Mouse (Mus musculus) midbrain, postnatal 0 days (tissue): ENCODE measurements around the gene Rnase12. TPM values are rescaled to one million over a fixed set of nuclear protein-coding genes. Genes with fewer than 3 reads are reported as not detected.

ENCODE experiments used
- ATAC-seq: fragments of 200-750 bp; cut with Nextera tagmentation; 2 replicates; pipeline ENCODE4 v1.8.0; 2017; ENCODE audit warnings: moderate number of reproducible peaks, mild to moderate bottlenecking, moderate TSS enrichment, moderate library complexity; ENCODE audit not compliant: low FRiP score
- DNase-seq: peaks from one replicate; pipeline ENCODE4 v3.0.0-alpha.2; 2015; ENCODE audit warnings: low spot score
- H3K27ac ChIP-seq: fragments of 300-500 bp; sonication (generic); 2 replicates; pipeline ENCODE4 v1.5.1; 2014; ENCODE audit warnings: low read depth, mild to moderate bottlenecking, low read length, mixed read lengths
- H3K27me3 ChIP-seq: fragments of 300-500 bp; sonication (generic); 2 replicates; pipeline ENCODE4 v1.6.1; 2014; ENCODE audit warnings: low read length, control low read depth, mixed read lengths; ENCODE audit not compliant: insufficient read depth
- H3K36me3 ChIP-seq: fragments of 300-500 bp; sonication (generic); 2 replicates; pipeline ENCODE4 v1.6.1; 2014; ENCODE audit warnings: low read length, control low read depth, mixed read lengths; ENCODE audit not compliant: insufficient read depth
- H3K4me1 ChIP-seq: fragments of 300-500 bp; sonication (generic); 2 replicates; pipeline ENCODE4 v1.6.1; 2014; ENCODE audit warnings: mild to moderate bottlenecking, control low read depth, antibody characterized with exemption, low read length, mixed read lengths; ENCODE audit not compliant: insufficient read depth
- H3K4me2 ChIP-seq: fragments of 300-500 bp; sonication (generic); 2 replicates; pipeline ENCODE4 v1.6.1; 2014; ENCODE audit warnings: low read depth, mild to moderate bottlenecking, low read length, mixed read lengths; ENCODE audit not compliant: poor library complexity, severe bottlenecking
- H3K4me3 ChIP-seq: fragments of 300-500 bp; sonication (generic); 2 replicates; pipeline ENCODE4 v1.5.1; 2014; ENCODE audit warnings: low read depth, mild to moderate bottlenecking, low read length, moderate library complexity
- H3K9ac ChIP-seq: fragments of 300-500 bp; sonication (generic); replicated peaks from 2 replicates; pipeline ENCODE4 v1.6.1; 2014; ENCODE audit warnings: mild to moderate bottlenecking, low read length, moderate library complexity, mixed read lengths; ENCODE audit not compliant: poor library complexity, severe bottlenecking
- H3K9me3 ChIP-seq: fragments of 300-500 bp; sonication (generic); 2 replicates; pipeline ENCODE4 v1.6.1; 2016; ENCODE audit warnings: low read length, control low read depth
- CTCF ChIP-seq: IDR thresholded peaks from 2 replicates; pipeline ENCODE4 v1.5.1; 2016; ENCODE audit warnings: antibody characterized with exemption, mild to moderate bottlenecking
- WGBS: fragments of 180-500 bp; shearing (Covaris S2); extraction: QIAGEN DNeasy Blood & Tissue Kit; methylation state at CpG from one replicate; pipeline ENCODE4 v1.1.7; 2014; 5-methylcytosine and 5-hydroxymethylcytosine counted together
- polyA plus RNA-seq: library from polyadenylated mRNA; unstranded; fragments of >200 nt; fragmentation: Nextera tagmentation; extraction: Ambion mirVana; gene quantifications from 2 replicates; pipeline ENCODE4 v1.2.1, GENCODE M21; 2015
- total RNA-seq: library from RNA; depleted of rRNA; stranded (reverse); fragments of >200 nt; gene quantifications from 2 replicates; pipeline ENCODE4 v1.2.3, GENCODE M21; 2014

The Rnase12 gene
- total and polyA plus RNA-seq, 2 experiments from 2014 or later: not detected

DNA sequence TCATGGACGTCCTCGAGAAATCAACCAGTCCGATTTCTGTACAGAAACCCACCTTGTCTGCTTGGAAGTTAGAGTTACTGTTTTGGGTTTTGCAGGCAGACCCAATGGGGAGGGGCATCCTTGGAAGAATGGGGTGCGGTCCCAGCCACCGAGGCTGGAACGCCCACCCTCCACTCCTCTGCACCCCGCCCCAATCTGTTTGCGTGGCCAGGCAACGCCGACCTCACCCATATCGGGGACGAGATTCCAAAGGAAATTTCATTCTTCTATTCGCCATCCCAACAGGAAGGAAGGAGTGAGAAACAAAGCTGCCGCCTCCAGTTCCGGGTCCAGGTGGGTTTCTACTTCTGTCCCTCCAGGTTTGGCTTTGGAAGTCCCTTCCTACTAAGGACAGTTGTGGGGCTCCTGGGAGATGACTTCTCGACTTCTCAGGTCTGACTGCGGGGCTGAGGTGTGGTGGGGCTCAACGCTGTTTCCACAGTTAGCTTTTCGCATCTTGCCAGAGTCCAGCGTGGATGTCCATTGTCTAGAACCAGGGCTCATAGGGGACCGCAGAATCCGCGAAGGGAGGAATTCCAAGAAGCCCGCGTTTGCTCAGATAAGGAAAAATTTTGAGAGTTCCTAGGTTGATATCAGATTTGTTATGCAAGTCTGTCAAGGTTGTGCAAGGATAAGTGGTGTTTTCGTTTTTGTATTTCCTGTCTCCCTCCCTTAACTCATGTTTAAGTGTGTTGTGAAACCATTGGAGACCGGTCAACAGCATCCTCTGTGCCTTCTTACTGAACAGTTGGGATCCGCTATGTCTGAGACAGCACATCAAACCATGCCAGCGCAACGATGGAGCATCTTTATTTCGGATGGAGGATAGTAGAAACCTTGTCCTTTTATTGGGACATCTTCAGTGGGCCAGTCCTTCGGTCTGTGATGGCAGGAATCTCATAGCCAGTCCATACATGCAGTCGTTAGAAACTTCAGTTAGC is 33.8 kb upstream of the Rnase12 start, which contains the start of the genes Rnase4 and Ang:
Rnase4 (plus strand) TSS at position 157 of the 980 bp plus-strand sequence.
Ang (plus strand) TSS at position 230 of the 980 bp plus-strand sequence.
- WGBS: 7% methylated on average over 33 of the region's 33 CpGs
- ATAC-seq (peak; percentile 47), DNase-seq (peak; percentile 55)
- Histone ChIP-seq H3K4me3 (peak within 1 kb of the TSS; percentile 74), H3K4me1 (no peaks in the 10 kb centered on the region), H3K27ac (peak within 1 kb of the TSS; percentile 82), H3K9me3 (no peaks in the 10 kb centered on the region), H3K4me2 (peak within 1 kb of the TSS; percentile 64), H3K36me3 (no peaks in the 10 kb centered on the region), H3K27me3 (no peaks in the 10 kb centered on the region), H3K9ac (peak within 1 kb of the TSS; percentile 62)
- no peak for TF ChIP-seq CTCF

GRCm38 (mm10) chr14:51090077-51090781 is 32.8 kb upstream of the Rnase12 start:
- WGBS: under 1% methylated on average over 27 of the region's 27 CpGs
- H3K27me3 ChIP-seq: no peaks in the 10 kb centered on the region
- DNase-seq (peak; percentile 90), ATAC-seq (peak; percentile 57)
- H3K36me3 ChIP-seq: no peaks in the 10 kb centered on the region
- H3K9ac ChIP-seq: peak overlapping the region; percentile 62
- peak overlapping the region; percentile 74 for H3K4me3 ChIP-seq
- peak overlapping the region; percentile 82 for H3K27ac ChIP-seq
- no peak for TF ChIP-seq CTCF
- H3K4me1 ChIP-seq: no peaks in the 10 kb centered on the region
- H3K4me2 ChIP-seq: peak overlapping the region; percentile 64
- no peaks in the 10 kb centered on the region for H3K9me3 ChIP-seq

DNA sequence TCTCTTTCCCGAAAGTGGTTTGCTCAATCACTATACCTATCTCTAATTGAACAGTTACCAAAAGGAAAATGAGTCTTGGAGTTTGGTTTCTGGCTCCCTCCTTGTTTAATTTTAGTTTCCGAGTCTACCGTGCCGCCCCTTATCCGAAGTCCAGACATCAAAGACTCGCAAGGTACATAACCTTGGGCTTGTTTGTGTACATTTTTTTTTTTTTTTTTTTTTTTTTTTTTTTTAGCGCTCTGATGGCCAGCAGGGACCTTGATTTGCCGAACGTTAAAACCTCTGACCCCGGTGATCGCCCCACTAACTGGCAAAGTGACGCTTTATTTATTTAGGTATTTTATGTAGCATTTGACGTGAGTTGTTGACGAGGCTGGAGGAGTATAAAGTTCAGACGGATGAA is 32.2 kb upstream of the Rnase12 start:
- H3K9me3 ChIP-seq: no peaks in the 10 kb centered on the region
- peak overlapping the region; percentile 64 for H3K4me2 ChIP-seq
- WGBS: under 1% methylated on average over 15 of the region's 15 CpGs
- H3K4me1 ChIP-seq: no peaks in the 10 kb centered on the region
- H3K9ac ChIP-seq: peak overlapping the region; percentile 54
- DNase-seq: no peak
- no peaks in the 10 kb centered on the region for H3K27me3 ChIP-seq
- no peaks in the 10 kb centered on the region for H3K36me3 ChIP-seq
- H3K4me3 ChIP-seq: peak overlapping the region; percentile 74
- peak overlapping the region; percentile 84 for H3K27ac ChIP-seq
- TF ChIP-seq CTCF: no peak
- no peak for ATAC-seq

- peak overlapping the region; percentile 74 for H3K4me3 ChIP-seq
- no peaks in the 10 kb centered on the region for H3K27me3 ChIP-seq
- peak; percentile 93 for ATAC-seq
- TF ChIP-seq CTCF: no peak
- no peaks in the 10 kb centered on the region for H3K9me3 ChIP-seq
- H3K27ac ChIP-seq: peak overlapping the region; percentile 84
- under 1% methylated on average over 34 of the region's 34 CpGs for WGBS
- peak; percentile 97 for DNase-seq
- H3K36me3 ChIP-seq: no peaks in the 10 kb centered on the region
- no peaks in the 10 kb centered on the region for H3K4me1 ChIP-seq
- H3K4me2 ChIP-seq: peak overlapping the region; percentile 64
- peak overlapping the region; percentile 58 for H3K9ac ChIP-seq
Observed at GRCm38 (mm10) chr14:51088970-51089673, 31.7 kb upstream of the Rnase12 start.

GRCm38 (mm10) chr14:51088166-51088969 is 30.9 kb upstream of the Rnase12 start:
- no peaks in the 10 kb centered on the region for H3K9me3 ChIP-seq
- no peaks in the 10 kb centered on the region for H3K27me3 ChIP-seq
- peak overlapping the region; percentile 84 for H3K27ac ChIP-seq
- no peak for TF ChIP-seq CTCF
- peak; percentile 41; the same call in 1 of the 2 replicates for ATAC-seq
- peak; percentile 82 for DNase-seq
- H3K9ac ChIP-seq: peak overlapping the region; percentile 58
- no peaks in the 10 kb centered on the region for H3K36me3 ChIP-seq
- under 1% methylated on average over 23 of the region's 23 CpGs for WGBS
- peak overlapping the region; percentile 74 for H3K4me3 ChIP-seq
- peak overlapping the region; percentile 64 for H3K4me2 ChIP-seq
- H3K4me1 ChIP-seq: peaks cover 5% of the 10 kb centered on the region; the same call in 1 of the 2 replicates
